Mouse (Mus musculus) hindbrain, embryonic 11.5 days (tissue): Measurements from ENCODE around the gene Tbx10. TPM values are rescaled to one million over a fixed set of nuclear protein-coding genes. Genes with fewer than 3 reads are reported as not detected.

ENCODE experiments used
- ATAC-seq: fragments of 200-750 bp; cut with Nextera tagmentation; 2 replicates; pipeline ENCODE4 v1.8.0; 2017; ENCODE audit warnings: mild to moderate bottlenecking, moderate TSS enrichment, moderate library complexity; ENCODE audit not compliant: low FRiP score
- DNase-seq: peaks from one replicate; pipeline ENCODE4 v3.0.0-alpha.2; 2015; ENCODE audit warnings: low spot score
- H3K27ac ChIP-seq: fragments of 300-500 bp; sonication (generic); 2 replicates; pipeline ENCODE4 v1.5.1; 2014; ENCODE audit warnings: mild to moderate bottlenecking, low read depth, low read length
- H3K27me3 ChIP-seq: fragments of 300-500 bp; sonication (generic); 2 replicates; pipeline ENCODE4 v1.6.1; 2014; ENCODE audit warnings: mild to moderate bottlenecking, low read length, moderate library complexity, mixed read lengths; ENCODE audit not compliant: control insufficient read depth, insufficient read depth
- H3K36me3 ChIP-seq: fragments of 300-500 bp; sonication (generic); 2 replicates; pipeline ENCODE4 v1.6.1; 2014; ENCODE audit warnings: mild to moderate bottlenecking, low read length, moderate library complexity, mixed read lengths; ENCODE audit not compliant: control insufficient read depth, insufficient read depth
- H3K4me1 ChIP-seq: fragments of 300-500 bp; sonication (generic); replicated peaks from 2 replicates; pipeline ENCODE4 v1.6.1; 2014; ENCODE audit warnings: low read length, mixed read lengths; ENCODE audit not compliant: control insufficient read depth, insufficient read depth
- H3K4me2 ChIP-seq: fragments of 300-500 bp; sonication (generic); replicated peaks from 2 replicates; pipeline ENCODE4 v1.6.1; 2014; ENCODE audit warnings: mild to moderate bottlenecking, low read depth, low read length
- H3K4me3 ChIP-seq: fragments of 300-500 bp; sonication (generic); 2 replicates; pipeline ENCODE4 v1.5.1; 2014; ENCODE audit warnings: low read depth, low read length
- H3K9ac ChIP-seq: fragments of 300-500 bp; sonication (generic); 2 replicates; pipeline ENCODE4 v1.6.1; 2014; ENCODE audit warnings: low read depth, low read length
- H3K9me3 ChIP-seq: fragments of 300-500 bp; sonication (generic); 2 replicates; pipeline ENCODE4 v1.6.1; 2016; ENCODE audit warnings: low read length; ENCODE audit not compliant: control insufficient read depth
- WGBS: fragments of 180-500 bp; shearing (Covaris S2); extraction: QIAGEN DNeasy Blood & Tissue Kit; methylation state at CpG from one replicate; pipeline ENCODE4 v1.1.7; 2014; 5-methylcytosine and 5-hydroxymethylcytosine counted together
- polyA plus RNA-seq: library from polyadenylated mRNA; unstranded; fragments of >200 nt; fragmentation: Nextera tagmentation; extraction: Ambion mirVana; gene quantifications from 2 replicates; pipeline ENCODE4 v1.2.1, GENCODE M21; 2014

The Tbx10 gene
- polyA plus RNA-seq, 1 experiment from 2014 or later: 2.3 TPM

DNA sequence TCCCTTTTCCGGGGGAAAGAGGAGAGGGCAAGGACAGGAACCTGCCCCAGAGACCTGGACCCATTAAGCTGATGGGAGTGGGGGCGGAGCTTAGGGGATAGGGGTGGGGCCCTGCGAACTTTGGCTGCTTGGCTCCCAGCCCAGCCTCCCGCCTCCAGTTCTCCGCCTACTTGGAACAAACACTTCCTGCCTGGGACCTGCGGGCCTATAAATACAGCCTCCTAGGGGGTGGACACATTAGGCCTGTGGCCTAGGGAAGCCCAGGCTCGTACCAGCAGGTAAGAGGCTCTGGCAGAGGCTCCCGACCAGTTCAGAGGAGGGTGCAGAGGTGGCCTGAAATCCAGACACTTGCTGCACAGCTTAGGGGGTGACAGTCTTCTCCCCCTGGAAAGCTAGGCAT is 6.2 kb upstream of the Tbx10 start, which contains the start of gene Acy3:
TSS of gene Acy3 (plus strand) at position 237 of the 400 bp plus-strand sequence.
- Histone ChIP-seq H3K4me1 (peaks cover 11% of the 10 kb centered on the region), H3K9me3 (no peaks in the 10 kb centered on the region), H3K27ac (no peak within 1 kb of the TSS), H3K4me2 (no peak within 1 kb of the TSS; the same call in 1 of the 2 replicates), H3K36me3 (no peaks in the 10 kb centered on the region), H3K9ac (no peak within 1 kb of the TSS), H3K4me3 (no peak within 1 kb of the TSS), H3K27me3 (no peaks in the 10 kb centered on the region)
- no peak for ATAC-seq
- WGBS: 27% methylated on average over 8 of the region's 8 CpGs
- DNase-seq: no peak

DNA sequence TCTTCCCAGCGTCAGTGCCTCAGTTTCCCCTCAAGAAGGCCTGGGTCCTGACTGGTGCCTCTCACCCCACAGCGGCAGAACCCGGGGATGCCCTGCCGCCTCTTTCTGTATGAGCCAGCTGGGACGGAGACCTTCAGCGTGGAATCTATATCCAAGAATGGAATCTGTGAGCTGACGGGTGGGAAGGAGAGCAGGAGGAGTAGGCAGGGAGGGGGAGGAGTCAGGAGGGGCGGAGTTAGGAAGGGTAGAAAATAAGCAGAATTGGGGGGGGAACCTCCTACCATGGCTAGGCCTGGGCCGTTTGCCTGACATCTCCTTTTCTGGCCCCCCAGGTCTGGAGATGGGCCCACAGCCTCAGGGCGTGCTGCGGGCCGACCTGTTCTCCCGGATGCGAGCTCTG is 4.5 kb upstream of the Tbx10 start:
- Histone ChIP-seq H3K9me3 (no peaks in the 10 kb centered on the region), H3K4me1 (peaks cover 11% of the 10 kb centered on the region), H3K4me2 (no peak overlapping the region), H3K27me3 (no peaks in the 10 kb centered on the region), H3K4me3 (no peak overlapping the region), H3K9ac (no peak overlapping the region), H3K27ac (no peak overlapping the region), H3K36me3 (no peaks in the 10 kb centered on the region)
- DNase-seq (no peak), ATAC-seq (no peak)
- 88% methylated on average over 14 of the region's 14 CpGs for WGBS

DNA sequence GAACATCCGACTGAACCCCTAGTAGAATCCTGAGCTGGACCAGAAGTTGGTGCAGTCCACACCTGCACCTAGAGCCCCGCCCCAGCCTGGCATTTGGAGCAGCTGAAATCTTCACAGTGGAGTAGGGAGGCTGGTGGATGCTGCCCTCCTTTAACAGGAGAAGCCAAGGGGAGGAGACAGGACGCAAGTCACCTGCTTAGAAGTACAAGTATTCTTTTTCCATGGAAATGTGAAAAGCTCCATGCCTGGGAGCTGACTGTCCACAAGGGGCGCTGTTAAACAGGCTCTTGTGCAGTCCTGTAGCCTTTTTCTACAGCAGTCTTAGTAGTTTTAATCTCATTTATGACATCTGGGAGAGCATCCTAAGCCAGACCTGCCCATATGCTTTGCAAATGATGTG is 3.8 kb upstream of the Tbx10 start:
- H3K9ac ChIP-seq: no peak overlapping the region
- ATAC-seq: no peak
- H3K36me3 ChIP-seq: no peaks in the 10 kb centered on the region
- no peaks in the 10 kb centered on the region for H3K27me3 ChIP-seq
- no peak overlapping the region for H3K27ac ChIP-seq
- DNase-seq: no peak
- no peak overlapping the region for H3K4me2 ChIP-seq
- H3K4me1 ChIP-seq: peaks cover 11% of the 10 kb centered on the region
- H3K9me3 ChIP-seq: no peaks in the 10 kb centered on the region
- no peak overlapping the region for H3K4me3 ChIP-seq
- WGBS: 89% methylated on average over 4 of the region's 4 CpGs

DNA sequence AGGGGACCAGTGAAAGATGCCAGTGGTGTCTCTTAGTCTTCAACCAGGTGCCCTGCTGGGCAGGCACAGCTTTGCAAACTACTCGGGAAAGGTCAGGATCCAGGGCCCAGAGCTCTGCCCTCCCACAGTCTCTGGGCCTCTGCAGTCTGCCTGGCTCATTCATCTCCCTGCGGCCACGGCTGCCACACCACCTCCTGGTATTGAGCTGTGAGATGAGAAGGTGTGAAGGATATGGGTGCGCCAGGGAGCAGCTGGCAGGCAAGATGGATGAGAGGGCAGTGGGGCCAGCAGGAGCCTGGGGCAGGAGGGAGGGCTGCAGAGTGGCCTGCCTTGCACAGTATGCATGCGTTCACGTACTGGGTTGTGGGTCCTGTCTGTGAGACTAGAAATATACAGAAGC is 1.7 kb upstream of the Tbx10 start:
- Histone ChIP-seq H3K4me2 (no peak overlapping the region), H3K4me3 (no peak overlapping the region), H3K9ac (no peak overlapping the region), H3K9me3 (no peaks in the 10 kb centered on the region), H3K27ac (no peak overlapping the region), H3K36me3 (no peaks in the 10 kb centered on the region), H3K4me1 (no peaks in the 10 kb centered on the region; the same call in 1 of the 2 replicates), H3K27me3 (no peaks in the 10 kb centered on the region)
- DNase-seq (no peak), ATAC-seq (peak; percentile 49; the same call in 1 of the 2 replicates)
- WGBS: 37% methylated on average over 6 of the region's 6 CpGs

DNA sequence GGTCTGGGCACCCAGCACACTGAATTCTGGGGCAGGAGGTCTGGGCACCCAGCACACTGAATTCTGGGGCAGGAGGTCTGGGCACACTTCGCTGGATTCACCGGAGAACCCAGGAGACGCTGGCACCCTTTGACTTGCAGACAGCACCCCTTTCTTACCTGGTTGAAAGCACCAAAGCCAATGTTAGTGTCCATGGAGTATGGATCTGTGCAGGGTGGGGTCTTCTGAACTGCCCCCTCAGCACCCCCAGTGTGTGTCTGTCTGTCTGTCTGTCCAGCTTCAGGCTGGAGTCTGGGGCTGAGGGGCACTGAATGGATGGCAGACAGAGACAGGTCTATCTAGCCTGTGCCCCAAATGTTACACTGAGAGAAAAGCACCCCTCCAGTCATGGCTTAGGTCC is 990 bp upstream of the Tbx10 start:
- Histone ChIP-seq H3K27ac (no peak overlapping the region), H3K9ac (no peak overlapping the region), H3K4me3 (no peak overlapping the region), H3K36me3 (no peaks in the 10 kb centered on the region), H3K9me3 (no peaks in the 10 kb centered on the region), H3K27me3 (no peaks in the 10 kb centered on the region), H3K4me2 (no peak overlapping the region), H3K4me1 (no peaks in the 10 kb centered on the region)
- ATAC-seq (no peak), DNase-seq (no peak)
- WGBS: 96% methylated on average over 3 of the region's 3 CpGs

DNA sequence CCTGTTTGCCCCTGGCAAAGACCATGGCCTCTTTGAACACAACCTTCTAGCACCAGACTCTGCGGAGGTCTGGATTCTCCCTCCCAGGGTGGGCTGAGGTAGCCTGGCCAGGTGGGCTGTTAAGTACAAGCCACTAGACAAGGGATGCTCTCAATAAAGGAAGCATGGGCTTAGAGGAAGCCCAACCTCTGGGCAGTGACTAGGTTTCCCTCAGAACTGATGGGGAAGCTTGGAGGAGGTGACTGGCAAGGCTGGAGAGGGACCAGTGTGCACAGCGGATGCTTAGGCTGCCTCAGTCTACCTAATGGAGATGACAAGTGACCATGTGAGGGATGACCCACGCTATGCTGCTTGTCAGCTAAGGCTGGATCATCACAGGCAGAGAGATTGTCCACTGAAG is 586 bp upstream of the Tbx10 start:
- Histone ChIP-seq H3K36me3 (no peaks in the 10 kb centered on the region), H3K4me3 (no peak overlapping the region), H3K9me3 (no peaks in the 10 kb centered on the region), H3K9ac (no peak overlapping the region), H3K4me2 (no peak overlapping the region), H3K27me3 (no peaks in the 10 kb centered on the region), H3K27ac (no peak overlapping the region), H3K4me1 (no peaks in the 10 kb centered on the region)
- DNase-seq (no peak), ATAC-seq (no peak)
- WGBS: 84% methylated on average over 3 of the region's 3 CpGs

DNA sequence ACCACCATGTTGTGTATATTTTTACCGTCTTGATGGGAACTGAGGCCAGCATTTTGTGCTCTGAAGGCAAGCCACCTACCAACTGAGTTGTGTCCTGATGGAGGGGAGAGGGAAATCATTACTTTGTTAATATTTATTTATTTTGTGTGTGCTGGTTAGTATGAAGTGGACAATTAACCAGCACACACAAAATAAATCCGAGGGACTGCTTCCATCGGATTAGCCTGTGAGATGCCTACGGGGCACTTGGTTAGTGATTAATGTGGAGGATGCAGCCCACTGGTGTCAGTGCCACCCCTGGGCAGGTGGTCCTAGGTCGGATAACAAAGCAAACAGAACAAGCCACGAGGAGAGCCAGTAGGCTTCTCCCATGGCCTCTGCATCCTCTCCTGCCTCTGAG is 2.4 kb downstream of the Tbx10 start:
- no peaks in the 10 kb centered on the region for H3K4me1 ChIP-seq
- no peaks in the 10 kb centered on the region for H3K36me3 ChIP-seq
- H3K27me3 ChIP-seq: no peaks in the 10 kb centered on the region
- no peak overlapping the region for H3K9ac ChIP-seq
- H3K4me3 ChIP-seq: no peak overlapping the region
- WGBS: 70% methylated on average over 6 of the region's 6 CpGs
- no peak for DNase-seq
- ATAC-seq: no peak
- H3K4me2 ChIP-seq: no peak overlapping the region
- H3K9me3 ChIP-seq: no peaks in the 10 kb centered on the region
- no peak overlapping the region for H3K27ac ChIP-seq

DNA sequence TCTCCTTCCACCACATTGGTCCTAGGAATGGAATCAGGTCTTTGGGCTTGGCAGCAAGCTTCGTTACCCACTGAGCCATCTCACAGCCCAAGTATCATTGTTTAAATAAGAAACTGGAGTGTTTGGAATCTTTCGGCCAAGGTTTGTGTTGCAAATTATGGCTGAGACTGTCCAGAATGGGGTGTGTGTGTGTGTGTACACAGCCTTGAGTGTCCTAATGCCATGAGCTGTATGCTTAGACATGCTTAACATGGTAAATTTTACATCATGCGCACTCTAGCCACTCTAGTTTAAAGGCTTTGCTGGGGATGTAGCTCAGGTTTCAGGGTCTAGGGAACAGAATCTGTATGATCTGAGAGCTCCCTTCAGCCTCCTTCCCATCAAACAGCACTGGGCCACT is 3.0 kb downstream of the Tbx10 start:
- no peaks in the 10 kb centered on the region for H3K9me3 ChIP-seq
- no peak overlapping the region for H3K4me3 ChIP-seq
- no peak overlapping the region for H3K4me2 ChIP-seq
- H3K36me3 ChIP-seq: no peaks in the 10 kb centered on the region
- WGBS: 92% methylated on average over 3 of the region's 3 CpGs
- no peaks in the 10 kb centered on the region for H3K27me3 ChIP-seq
- DNase-seq (no peak), ATAC-seq (no peak)
- no peak overlapping the region for H3K27ac ChIP-seq
- H3K4me1 ChIP-seq: no peaks in the 10 kb centered on the region
- no peak overlapping the region for H3K9ac ChIP-seq

DNA sequence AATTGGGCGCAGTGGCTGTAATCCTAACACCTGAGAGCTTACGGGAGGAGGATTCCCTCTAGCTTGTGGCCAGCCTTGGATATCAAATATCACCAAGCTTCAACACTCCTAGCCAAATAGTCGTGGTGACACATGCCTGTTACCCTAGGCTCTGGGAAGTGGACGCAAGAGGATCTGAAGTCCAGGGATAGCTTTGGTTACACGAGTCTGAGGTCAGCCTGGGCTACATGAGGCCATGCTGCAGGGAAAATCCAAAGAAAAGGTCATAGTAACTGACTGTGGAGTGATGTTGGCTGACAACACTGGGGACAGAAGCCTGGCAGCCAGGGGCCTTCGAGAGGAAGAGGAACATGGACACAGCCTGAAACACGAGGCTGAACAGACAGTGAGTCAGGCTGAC is 3.6 kb downstream of the Tbx10 start:
- H3K27me3 ChIP-seq: no peaks in the 10 kb centered on the region
- H3K27ac ChIP-seq: no peak overlapping the region
- 75% methylated on average over 7 of the region's 7 CpGs for WGBS

More for the DNA sequence above, 3.6 kb downstream of the Tbx10 start:
- H3K4me3 ChIP-seq: no peak overlapping the region
- ATAC-seq: no peak
- no peak for DNase-seq
- H3K4me1 ChIP-seq: peaks cover under 1% of the 10 kb centered on the region
- no peak overlapping the region for H3K9ac ChIP-seq
- H3K36me3 ChIP-seq: no peaks in the 10 kb centered on the region
- H3K9me3 ChIP-seq: no peaks in the 10 kb centered on the region
- H3K4me2 ChIP-seq: no peak overlapping the region
